Mouse (Mus musculus) hindbrain, postnatal 0 days (tissue): Measurements from ENCODE around the gene Gm9803. TPM values are rescaled to one million over a fixed set of nuclear protein-coding genes. Genes with fewer than 3 reads are reported as not detected.
A peak's percentile ranks its signal among the peaks of the same experiment; 100 is the strongest.
"Not testable (repeated sequence)": the region's sequence is repeated elsewhere in the genome, so short reads cannot be mapped to it uniquely, and the experiment has no call there.

Experiments used
- ATAC-seq: fragments of 200-750 bp; cut with Nextera tagmentation; 2 replicates; pipeline ENCODE4 v1.8.0; 2017; ENCODE audit warnings: mild to moderate bottlenecking, moderate TSS enrichment, moderate library complexity
- DNase-seq: peaks from one replicate; pipeline ENCODE4 v3.0.0-alpha.2; 2015; ENCODE audit warnings: low spot score
- H3K27ac ChIP-seq: fragments of 300-500 bp; sonication (generic); 2 replicates; pipeline ENCODE4 v1.5.1; 2014; ENCODE audit warnings: mild to moderate bottlenecking
- H3K27me3 ChIP-seq: fragments of 300-500 bp; sonication (generic); 2 replicates; pipeline ENCODE4 v1.6.1; 2014; ENCODE audit warnings: low read length, mixed read lengths; ENCODE audit not compliant: insufficient read depth
- H3K36me3 ChIP-seq: fragments of 300-500 bp; sonication (generic); 2 replicates; pipeline ENCODE4 v1.6.1; 2014; ENCODE audit warnings: low read length, mixed read lengths; ENCODE audit not compliant: insufficient read depth
- H3K4me1 ChIP-seq: fragments of 300-500 bp; sonication (generic); 2 replicates; pipeline ENCODE4 v1.6.1; 2014; ENCODE audit warnings: antibody characterized with exemption, low read length, mixed read lengths; ENCODE audit not compliant: insufficient read depth
- H3K4me2 ChIP-seq: fragments of 300-500 bp; sonication (generic); 2 replicates; pipeline ENCODE4 v1.6.1; 2014; ENCODE audit warnings: low read depth, mild to moderate bottlenecking, low read length, moderate library complexity, mixed read lengths
- H3K4me3 ChIP-seq: fragments of 300-500 bp; sonication (generic); 2 replicates; pipeline ENCODE4 v1.5.1; 2014; ENCODE audit warnings: low read length
- H3K9ac ChIP-seq: fragments of 300-500 bp; sonication (generic); replicated peaks from 2 replicates; pipeline ENCODE4 v1.6.1; 2014; ENCODE audit warnings: mild to moderate bottlenecking, low read length, moderate library complexity, mixed read lengths
- H3K9me3 ChIP-seq: fragments of 300-500 bp; sonication (generic); 2 replicates; pipeline ENCODE4 v1.6.1; 2016; ENCODE audit warnings: low read length, mixed read lengths
- CTCF ChIP-seq: IDR thresholded peaks from 2 replicates; pipeline ENCODE4 v1.5.1; 2016; ENCODE audit warnings: antibody characterized with exemption, control low read depth, low read depth
- WGBS: fragments of 180-500 bp; shearing (Covaris S2); extraction: QIAGEN DNeasy Blood & Tissue Kit; methylation state at CpG from one replicate; pipeline ENCODE4 v1.1.7; 2014; 5-methylcytosine and 5-hydroxymethylcytosine counted together
- polyA plus RNA-seq: library from polyadenylated mRNA; unstranded; fragments of >200 nt; fragmentation: Nextera tagmentation; extraction: Ambion mirVana; gene quantifications from 2 replicates; pipeline ENCODE4 v1.2.1, GENCODE M21; 2015
- total RNA-seq: library from RNA; depleted of rRNA; stranded (reverse); fragments of >200 nt; gene quantifications from 2 replicates; pipeline ENCODE4 v1.2.3, GENCODE M21; 2014; rRNA removed

Gm9803 gene
- total RNA-seq (6.3 and 30.1 TPM in 2 replicates), polyA plus RNA-seq (18.1 and 18.9 TPM in 2 replicates)

DNA sequence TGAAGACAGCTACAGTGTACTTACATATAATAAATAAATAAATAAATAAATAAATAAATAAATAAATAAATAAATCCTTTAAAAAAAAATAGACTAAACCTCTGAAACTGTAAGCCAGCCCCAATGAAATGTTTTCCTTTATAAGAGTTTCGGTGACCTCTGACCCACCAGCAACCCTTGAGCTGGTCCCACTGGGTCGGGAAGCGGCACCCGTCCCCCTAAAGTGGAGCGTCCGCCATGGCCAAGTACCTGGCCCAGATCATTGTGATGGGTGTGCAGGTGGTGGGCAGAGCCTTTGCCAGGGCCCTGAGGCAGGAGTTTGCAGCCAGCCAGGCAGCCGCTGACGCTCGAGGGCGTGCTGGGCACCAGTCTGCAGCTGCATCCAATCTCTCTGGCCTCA lies at the start of gene Gm9803:
TSS of gene Gm9803 (plus strand) at position 154 of the 400 bp plus-strand sequence.
- H3K4me2 ChIP-seq, ATAC-seq, H3K36me3 ChIP-seq, H3K4me1 ChIP-seq, H3K9me3 ChIP-seq, H3K4me3 ChIP-seq, H3K27ac ChIP-seq, H3K9ac ChIP-seq, DNase-seq, H3K27me3 ChIP-seq: not testable (repeated sequence)
- WGBS = 93% methylated on average over 10 of the region's 10 CpGs

DNA sequence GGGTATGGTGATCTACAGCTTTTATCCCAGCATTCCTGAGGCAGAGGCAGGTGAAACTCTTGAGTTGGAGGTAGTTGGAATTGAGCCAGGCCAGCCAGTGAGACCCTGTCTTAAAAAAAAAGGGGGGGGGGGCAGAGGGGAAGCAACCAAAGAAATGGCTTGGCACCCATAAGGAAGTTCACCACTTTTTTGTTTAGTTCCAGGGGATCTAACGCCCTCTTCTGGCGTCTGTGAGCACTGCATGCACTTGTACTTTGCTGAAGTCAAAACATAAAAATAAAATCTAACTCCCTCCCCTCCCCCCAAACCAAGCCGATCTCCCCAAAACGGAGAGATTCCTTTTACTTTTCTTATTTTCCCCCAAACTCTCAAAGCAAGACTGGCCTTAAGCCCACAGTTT lies 48.5 kb upstream of the Gm9803 start:
- H3K4me2 ChIP-seq = no peak overlapping the region
- H3K4me3 ChIP-seq = no peak overlapping the region
- H3K36me3 ChIP-seq = no peaks in the 10 kb centered on the region
- H3K9ac ChIP-seq = no peak overlapping the region
- WGBS = 57% methylated on average over 4 of the region's 4 CpGs
- peak; percentile 59 for TF ChIP-seq CTCF
- H3K27me3 ChIP-seq = no peaks in the 10 kb centered on the region
- no peak overlapping the region for H3K27ac ChIP-seq
- peak; percentile 36 for DNase-seq
- no peaks in the 10 kb centered on the region for H3K9me3 ChIP-seq
- H3K4me1 ChIP-seq = 0 out of 2 replicates have a peak, but pooled peaks cover 3% of the 10 kb centered on the region
- ATAC-seq = no peak

DNA sequence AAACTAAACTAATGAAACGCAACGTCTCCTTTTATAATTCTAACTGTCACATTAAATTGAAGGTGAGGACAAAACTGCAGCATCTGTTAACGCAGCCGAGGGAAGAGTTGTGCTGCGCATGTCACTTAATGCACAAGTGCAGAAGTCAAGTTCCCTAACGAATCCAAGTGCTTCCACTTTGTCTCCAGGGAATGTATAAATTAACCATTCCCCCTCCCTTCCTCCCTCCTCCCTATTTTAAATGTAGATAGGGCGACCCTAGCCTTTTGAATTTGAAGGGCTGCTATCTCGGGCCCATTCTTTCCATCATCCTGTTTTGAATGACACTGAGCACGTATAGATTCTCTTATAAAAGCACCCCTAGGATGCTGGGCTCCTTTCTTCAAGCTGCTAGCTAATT lies 46.4 kb upstream of the Gm9803 start:
- DNase-seq (peak; percentile 15), ATAC-seq (no peak)
- H3K4me2 ChIP-seq = peak overlapping the region; percentile 99
- no peaks in the 10 kb centered on the region for H3K9me3 ChIP-seq
- peak overlapping the region; percentile 89 for H3K4me3 ChIP-seq
- no peak overlapping the region for H3K27ac ChIP-seq
- H3K36me3 ChIP-seq = no peaks in the 10 kb centered on the region
- WGBS = 8% methylated on average over 9 of the region's 9 CpGs
- H3K9ac ChIP-seq = peak overlapping the region; percentile 96; the same call in 1 of the 2 replicates
- 0 out of 2 replicates have a peak, but pooled peaks cover 7% of the 10 kb centered on the region for H3K4me1 ChIP-seq
- no peaks in the 10 kb centered on the region for H3K27me3 ChIP-seq
- TF ChIP-seq CTCF = no peak

DNA sequence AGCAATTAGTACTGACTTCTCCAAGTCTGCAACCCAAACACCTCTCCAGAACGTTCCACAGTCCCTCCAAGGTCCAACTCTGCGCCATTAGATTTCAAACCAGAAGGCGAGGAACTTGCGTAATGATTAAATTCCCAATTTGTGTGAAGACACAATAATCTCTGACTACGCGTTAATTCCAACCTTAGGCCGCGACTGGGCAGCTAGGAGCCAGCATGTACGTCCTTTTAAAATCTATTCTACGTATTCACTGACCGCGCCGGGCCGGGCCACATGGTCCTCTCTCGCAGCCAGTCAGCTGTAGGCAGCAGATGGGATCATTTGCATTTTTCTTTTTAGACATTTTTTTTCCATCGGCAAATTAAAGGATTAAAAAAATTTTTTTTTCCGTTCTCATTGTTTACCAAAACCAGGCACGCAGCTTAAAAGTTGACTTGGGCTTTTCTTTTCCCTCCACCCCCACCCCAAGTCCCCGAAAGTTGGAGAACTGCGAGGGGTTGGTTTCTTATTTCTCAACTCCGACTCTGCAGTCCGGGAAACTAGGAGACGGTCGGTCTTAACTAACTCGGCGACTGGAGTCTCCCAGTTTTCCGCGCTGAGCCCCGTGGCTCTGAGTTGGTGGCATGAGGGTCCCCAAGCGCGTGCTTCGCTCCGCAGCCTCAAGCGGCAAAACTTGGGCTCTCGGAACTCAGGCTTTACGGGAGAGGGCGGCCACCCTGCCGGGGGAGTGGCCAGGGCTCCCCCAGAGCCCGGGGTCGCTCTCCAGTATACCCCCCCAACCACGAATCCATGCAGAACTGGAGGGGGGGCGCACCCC lies 45.8 kb upstream of the Gm9803 start:
- H3K9me3 ChIP-seq = no peaks in the 10 kb centered on the region
- no peaks in the 10 kb centered on the region for H3K27me3 ChIP-seq
- ATAC-seq = peak; percentile 46
- TF ChIP-seq CTCF = no peak
- 0 out of 2 replicates have a peak, but pooled peaks cover 7% of the 10 kb centered on the region for H3K4me1 ChIP-seq
- H3K9ac ChIP-seq = peak overlapping the region; percentile 96
- under 1% methylated on average over 41 of the region's 42 CpGs for WGBS
- H3K4me2 ChIP-seq = peak overlapping the region; percentile 99
- peak; percentile 60 for DNase-seq
- H3K36me3 ChIP-seq = no peaks in the 10 kb centered on the region
- peak overlapping the region; percentile 89 for H3K4me3 ChIP-seq
- H3K27ac ChIP-seq = peak overlapping the region; percentile 93

DNA sequence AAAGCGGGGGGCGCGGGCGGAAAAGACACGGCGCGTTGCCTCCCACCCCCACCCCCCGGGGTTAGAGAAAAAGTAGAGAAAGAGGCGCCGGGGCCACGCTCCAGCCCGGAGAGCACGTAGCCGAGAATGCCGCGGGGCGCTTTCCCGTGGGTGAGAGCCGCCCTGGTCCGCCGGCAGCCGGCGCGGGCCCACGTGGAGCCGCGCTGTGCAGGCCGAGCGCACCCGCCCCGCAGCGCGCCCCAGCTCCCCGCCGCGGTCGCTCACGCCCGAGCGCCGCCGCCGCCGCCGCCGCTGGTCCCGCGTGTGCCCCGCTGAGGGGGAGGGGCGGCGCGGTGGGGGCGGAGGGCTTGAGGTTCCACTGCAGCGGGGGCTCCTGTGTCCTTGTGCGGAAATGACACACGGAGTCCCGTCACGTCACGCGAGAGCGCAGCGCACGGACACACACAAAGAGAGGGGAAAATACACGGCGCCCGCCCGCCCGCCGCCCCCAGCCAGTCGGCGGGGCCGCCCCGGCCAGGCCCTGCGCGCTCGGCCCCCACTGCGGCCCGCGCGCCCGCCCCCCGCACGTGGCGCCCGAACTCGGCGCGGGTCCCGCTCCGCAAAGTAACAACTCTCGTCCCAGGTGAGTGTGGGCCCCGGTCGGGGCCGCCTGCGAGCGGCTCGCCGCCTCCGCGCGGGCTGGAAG lies 45.0 kb upstream of the Gm9803 start, which contains the start of gene Bend3:
TSS of gene Bend3 (plus strand) at position 81 of the 685 bp plus-strand sequence.
- ATAC-seq (peak; percentile 84), DNase-seq (peak; percentile 86)
- no peak for TF ChIP-seq CTCF
- 2% methylated on average over 69 of the region's 101 CpGs for WGBS
- peak within 1 kb of the TSS; percentile 93 for H3K27ac ChIP-seq
- H3K27me3 ChIP-seq = no peaks in the 10 kb centered on the region
- peak within 1 kb of the TSS; percentile 96 for H3K9ac ChIP-seq
- H3K4me3 ChIP-seq = peak within 1 kb of the TSS; percentile 89
- H3K4me2 ChIP-seq = peak within 1 kb of the TSS; percentile 99
- no peaks in the 10 kb centered on the region for H3K9me3 ChIP-seq
- H3K4me1 ChIP-seq = peaks cover 12% of the 10 kb centered on the region
- no peaks in the 10 kb centered on the region for H3K36me3 ChIP-seq

DNA sequence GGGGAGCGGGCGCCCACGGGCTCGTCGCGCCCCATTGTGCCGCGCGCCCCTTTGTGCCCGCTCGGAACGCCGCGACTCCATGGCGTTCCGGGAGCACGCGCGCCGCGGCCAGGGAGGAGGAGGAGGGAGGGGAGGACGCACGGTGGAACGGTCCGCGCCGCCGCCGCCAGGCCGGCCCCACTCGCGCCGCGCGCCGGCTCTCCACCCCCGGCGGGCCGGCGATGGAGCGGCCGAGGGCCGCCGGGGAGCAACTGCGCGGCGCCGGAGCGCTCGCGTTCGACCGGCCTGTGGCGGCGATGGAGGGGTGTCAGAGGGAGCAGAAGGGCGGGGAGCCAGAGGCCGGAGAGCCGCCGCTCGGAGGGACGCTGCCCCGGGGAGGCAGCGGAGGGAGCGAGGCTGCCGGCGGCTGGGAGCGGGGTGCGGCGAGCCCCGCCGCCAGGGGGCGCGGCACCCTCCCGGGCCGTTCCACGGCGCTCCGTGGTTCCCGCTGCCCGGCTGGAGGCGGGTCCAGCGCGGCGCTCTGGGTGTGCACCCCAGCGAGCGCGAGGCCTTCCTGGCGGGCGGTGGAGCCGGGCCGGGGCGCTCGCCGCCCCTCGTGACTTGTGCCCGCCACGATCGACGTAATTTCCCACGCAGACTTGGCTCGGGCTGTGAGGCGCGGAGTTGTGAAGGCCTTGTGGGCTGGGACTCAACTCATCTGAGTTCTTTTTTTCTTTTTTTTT lies 44.3 kb upstream of the Gm9803 start:
- ATAC-seq (peak; percentile 87), DNase-seq (peak; percentile 84)
- H3K9me3 ChIP-seq = no peaks in the 10 kb centered on the region
- no peaks in the 10 kb centered on the region for H3K36me3 ChIP-seq
- peaks cover 12% of the 10 kb centered on the region for H3K4me1 ChIP-seq
- no peaks in the 10 kb centered on the region for H3K27me3 ChIP-seq
- peak overlapping the region; percentile 96 for H3K9ac ChIP-seq
- peak overlapping the region; percentile 93 for H3K27ac ChIP-seq
- no peak for TF ChIP-seq CTCF
- 2% methylated on average over 71 of the region's 103 CpGs for WGBS
- H3K4me2 ChIP-seq = peak overlapping the region; percentile 99
- peak overlapping the region; percentile 89 for H3K4me3 ChIP-seq
